Comparison of ENCODE assay signal across 14 mouse cellular contexts in the genomic region with DNA sequence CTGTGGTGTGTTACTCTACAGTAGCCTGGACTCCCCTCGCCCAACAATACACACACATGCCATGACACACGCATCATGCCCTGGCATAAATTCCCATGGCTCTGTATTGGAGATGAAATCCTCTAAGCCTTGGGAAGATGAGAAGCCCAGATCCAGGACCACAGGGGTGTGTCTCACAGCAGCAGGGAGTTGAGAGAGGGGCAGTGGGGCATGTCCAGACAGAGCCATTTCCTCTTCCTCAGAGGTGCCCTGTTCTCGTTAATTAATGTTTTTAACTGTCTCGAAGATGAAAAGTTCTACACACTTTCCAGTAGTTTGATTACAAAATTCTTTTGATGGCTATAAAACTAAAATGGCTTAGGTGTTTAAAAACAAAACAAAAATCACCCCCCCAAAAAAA.
"Had no signal": no experiment of that assay in that cellular context is flagged by ENCODE, and none has a peak within 500 bp of the region (broad histone marks: within the 10 kb centered on the region; RNA-seq: fewer than 3 reads in every experiment).

No protein-coding gene starts in this region.

- ATAC-seq: intestine, embryonic 15.5 days; liver, embryonic 12.5 days; midbrain, embryonic 13.5 days; midbrain, embryonic 16.5 days had no signal

- H3K9ac ChIP-seq: intestine, embryonic 15.5 days; limb, embryonic 13.5 days; liver, embryonic 12.5 days; liver, embryonic 15.5 days; lung, embryonic 15.5 days; midbrain, embryonic 13.5 days had no signal

- H3K4me2 ChIP-seq: intestine, embryonic 15.5 days; limb, embryonic 13.5 days; liver, embryonic 12.5 days; liver, embryonic 15.5 days; lung, embryonic 15.5 days; midbrain, embryonic 13.5 days had no signal

- H3K4me1 ChIP-seq: intestine, embryonic 15.5 days; liver, embryonic 12.5 days; liver, embryonic 15.5 days; lung, embryonic 15.5 days; megakaryocyte, embryonic 14.5 days; midbrain, embryonic 13.5 days had no signal

- H3K4me3 ChIP-seq: intestine, embryonic 15.5 days; layer of hippocampus, adult 2 months; limb, embryonic 10.5 days; limb, embryonic 13.5 days; liver, embryonic 12.5 days; liver, embryonic 15.5 days; lung, embryonic 15.5 days; megakaryocyte, embryonic 14.5 days; midbrain, embryonic 10.5 days; midbrain, embryonic 13.5 days had no signal

- H3K9me3 ChIP-seq: intestine, embryonic 15.5 days; limb, embryonic 10.5 days; limb, embryonic 13.5 days; liver, embryonic 12.5 days; liver, embryonic 15.5 days; lung, embryonic 15.5 days; midbrain, embryonic 10.5 days; midbrain, embryonic 13.5 days had no signal

- H3K36me3 ChIP-seq: intestine, embryonic 15.5 days; limb, embryonic 10.5 days; limb, embryonic 13.5 days; liver, embryonic 12.5 days; liver, embryonic 15.5 days; lung, embryonic 15.5 days; midbrain, embryonic 10.5 days; midbrain, embryonic 13.5 days had no signal

- DNase-seq: layer of hippocampus, adult 9-11 months; liver; thymus, postnatal 25 days had no signal

- H3K27me3 ChIP-seq: intestine, embryonic 15.5 days; liver, embryonic 12.5 days; liver, embryonic 15.5 days; lung, embryonic 15.5 days; megakaryocyte, embryonic 14.5 days; midbrain, embryonic 13.5 days had no signal

- H3K27ac ChIP-seq: intestine, embryonic 15.5 days; layer of hippocampus, adult 2 months; limb, embryonic 10.5 days; limb, embryonic 13.5 days; liver, embryonic 12.5 days; liver, embryonic 15.5 days; lung, embryonic 15.5 days; midbrain, embryonic 10.5 days; midbrain, embryonic 13.5 days had no signal
